In the genomic region with DNA sequence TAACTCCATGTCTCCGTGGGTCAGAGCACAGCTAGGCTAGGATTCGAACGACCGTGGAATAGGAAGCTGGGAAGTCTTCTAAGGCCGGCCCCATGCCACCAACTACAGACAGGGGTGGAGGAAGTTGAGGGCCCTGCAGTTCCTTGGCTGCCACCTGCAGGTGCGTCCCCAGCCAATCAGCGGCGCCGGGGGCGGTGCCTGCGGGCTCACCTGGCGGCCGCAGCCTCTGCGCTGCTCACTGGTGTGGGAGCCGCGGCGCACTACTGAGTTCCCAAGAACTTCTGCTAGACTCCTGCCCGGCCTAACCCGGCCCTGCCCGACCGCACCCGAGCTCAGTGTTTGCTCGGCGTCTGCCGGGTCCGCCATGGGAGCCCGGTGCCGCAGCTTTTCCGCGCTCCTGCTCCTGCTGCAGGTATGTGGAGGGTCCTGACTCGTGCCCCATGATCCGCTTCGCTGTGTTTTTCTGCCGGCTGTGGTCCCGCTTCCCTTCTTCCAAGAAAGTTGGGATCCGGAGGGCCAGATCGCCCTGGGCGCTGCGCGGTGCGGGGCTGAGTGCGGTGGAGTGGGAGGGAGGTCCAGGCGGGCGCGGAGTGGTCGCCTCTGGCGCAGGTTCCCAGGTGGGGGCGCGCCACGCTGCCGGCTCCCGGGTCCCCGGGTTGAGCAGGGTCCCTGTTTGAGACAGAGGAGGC, we compare ENCODE assay signal across 8 mouse cellular contexts. TPM values are rescaled to one million over a fixed set of nuclear protein-coding genes. Genes with fewer than 3 reads are reported as not detected.
DNase-seq lines count a peak whose midpoint lies in the region; TF ChIP-seq lines count a peak whose summit lies in the region.

A gene (plus strand): TSS at position 221 of the 689 bp plus-strand sequence.

- no peak within 1 kb of the TSS for H3K27ac ChIP-seq in left cerebral cortex, adult 2 months

- TF ChIP-seq CTCF in left cerebral cortex, adult 2 months (IDR thresholded peaks at IDR 0.05) = no peak; the same call in 1 of the 2 replicates

- peak within 1 kb of the TSS; percentile 45 for H3K4me3 ChIP-seq in left cerebral cortex, adult 2 months

- intact Hi-C loops in left cerebral cortex, adult 2 months (cut with DNase I) = no loop called here
- intact Hi-C loops in heart, postnatal 10 days (cut with DNase I) = no loop called here

- DNase-seq in left cerebral cortex, adult 2 months (ENCODE audit: extremely low spot score in 1 of 2, low spot score in 2 of 2) = peak; percentile 15 to 20
- no peak for DNase-seq in left cerebral cortex, adult 8-10 months (ENCODE audit: low spot score in 2 of 2)
- DNase-seq in embryo, embryonic 10 days (ENCODE audit: low spot score) = peak; percentile 36
- peak; percentile 10 to 19 for DNase-seq in heart, postnatal 10 days
- DNase-seq in kidney, postnatal 36 days = peak; percentile 93 to 95
- peak; percentile 92 for DNase-seq in lung, postnatal 25 days (ENCODE audit: low spot score)
- peak; percentile 38 for DNase-seq in retina, postnatal 1 day
- peak; percentile 75 to 80 for DNase-seq in urinary bladder, postnatal 4 days (ENCODE audit: low spot score in 2 of 2)

RNA-seq across cellular contexts. Expression of the gene that starts here (rescaled TPM):
- 1 to 10 TPM; 1.3 to 2.2 TPM for total RNA-seq in left cerebral cortex, adult 2 months (2021)
- total RNA-seq in left cerebral cortex, adult 8-10 months (2022) = 1 to 10 TPM; 1.9 to 2.9 (median 2.3) TPM
- total RNA-seq in heart, postnatal 10 days (2021) = under 1 TPM; 0.07 to 0.26 TPM

Comparison
In these comparisons a context has a peak if more than half of its experiments do, and no peak if none do; other contexts are left out.
1. DNase-seq: peak in left cerebral cortex, adult 2 months (2 of 2), embryo, embryonic 10 days (single experiment), kidney, postnatal 36 days (2 of 2), lung, postnatal 25 days (single experiment), retina, postnatal 1 day (single experiment) and urinary bladder, postnatal 4 days (2 of 2); none in left cerebral cortex, adult 8-10 months (0 of 2).
2. Peak in DNase-seq in heart, postnatal 10 days; RNA of the gene not detected or under 1 TPM.